Mouse (Mus musculus): ENCODE data around the gene Rflnb. TPM values are rescaled to one million over a fixed set of nuclear protein-coding genes. Genes with fewer than 3 reads are reported as not detected.
A peak's percentile ranks its signal among the peaks of the same experiment; 100 is the strongest.

Rflnb gene
- polyA plus RNA-seq, 1 experiment from 2014 or later: 42.8 TPM

- 13% methylated on average over 7 of the region's 7 CpGs for WGBS
- H3K4me3 ChIP-seq (ENCODE audit: low read length): no peak overlapping the region
- peaks cover 4% of the 10 kb centered on the region; the same call in 1 of the 2 replicates for H3K36me3 ChIP-seq (ENCODE audit: control insufficient read depth, insufficient read depth, low read length)
- no peak overlapping the region; the same call in 1 of the 2 replicates for H3K9ac ChIP-seq (ENCODE audit: low read length)
- H3K4me2 ChIP-seq (ENCODE audit: low read depth, low read length): no peak overlapping the region
- H3K4me1 ChIP-seq (replicated peaks; ENCODE audit: control insufficient read depth, insufficient read depth, low read length): peaks cover 13% of the 10 kb centered on the region
- no peaks in the 10 kb centered on the region for H3K9me3 ChIP-seq (ENCODE audit: control insufficient read depth, low read length)
- H3K27ac ChIP-seq (ENCODE audit: low read length): peak overlapping the region; percentile 78
- no peaks in the 10 kb centered on the region for H3K27me3 ChIP-seq (ENCODE audit: control insufficient read depth, insufficient read depth, low read depth, low read length)
- ATAC-seq (ENCODE audit: low read depth): peak; percentile 60
Measured at GRCm38 (mm10) chr11:76059971-76060370, 32.4 kb upstream of the Rflnb start.

GRCm38 (mm10) chr11:76056487-76056886, 28.9 kb upstream of the Rflnb start:
- no peak for ATAC-seq (ENCODE audit: low read depth)
- WGBS: 29% methylated on average over 3 of the region's 3 CpGs
- no peak overlapping the region for H3K4me2 ChIP-seq (ENCODE audit: low read depth, low read length)
- no peaks in the 10 kb centered on the region; the same call in 1 of the 2 replicates for H3K36me3 ChIP-seq (ENCODE audit: control insufficient read depth, insufficient read depth, low read length)
- H3K9ac ChIP-seq (ENCODE audit: low read length): no peak overlapping the region
- H3K4me3 ChIP-seq (ENCODE audit: low read length): no peak overlapping the region
- peaks cover 13% of the 10 kb centered on the region for H3K4me1 ChIP-seq (replicated peaks; ENCODE audit: control insufficient read depth, insufficient read depth, low read length)
- no peak overlapping the region for H3K27ac ChIP-seq (ENCODE audit: low read length)
- H3K27me3 ChIP-seq (ENCODE audit: control insufficient read depth, insufficient read depth, low read depth, low read length): no peaks in the 10 kb centered on the region
- H3K9me3 ChIP-seq (ENCODE audit: control insufficient read depth, low read length): no peaks in the 10 kb centered on the region

GRCm38 (mm10) chr11:76052496-76052895, 24.9 kb upstream of the Rflnb start:
- ATAC-seq (ENCODE audit: low read depth): no peak
- Histone ChIP-seq H3K36me3 (ENCODE audit: control insufficient read depth, insufficient read depth, low read length) (no peaks in the 10 kb centered on the region; the same call in 1 of the 2 replicates), H3K4me2 (ENCODE audit: low read depth, low read length) (no peak overlapping the region), H3K9me3 (ENCODE audit: control insufficient read depth, low read length) (no peaks in the 10 kb centered on the region), H3K27ac (ENCODE audit: low read length) (no peak overlapping the region), H3K9ac (ENCODE audit: low read length) (no peak overlapping the region), H3K4me3 (ENCODE audit: low read length) (no peak overlapping the region), H3K27me3 (ENCODE audit: control insufficient read depth, insufficient read depth, low read depth, low read length) (no peaks in the 10 kb centered on the region), H3K4me1 (replicated peaks; ENCODE audit: control insufficient read depth, insufficient read depth, low read length) (0 out of 2 replicates have a peak, but pooled peaks cover 2% of the 10 kb centered on the region)
- 76% methylated on average over 5 of the region's 5 CpGs for WGBS

- no peak overlapping the region for H3K4me2 ChIP-seq (ENCODE audit: low read depth, low read length)
- H3K27ac ChIP-seq (ENCODE audit: low read length): peak overlapping the region; percentile 36
- H3K4me1 ChIP-seq (replicated peaks; ENCODE audit: control insufficient read depth, insufficient read depth, low read length): 0 out of 2 replicates have a peak, but pooled peaks cover 2% of the 10 kb centered on the region
- peak; percentile 81 for ATAC-seq (ENCODE audit: low read depth)
- no peak overlapping the region for H3K9ac ChIP-seq (ENCODE audit: low read length)
- H3K27me3 ChIP-seq (ENCODE audit: control insufficient read depth, insufficient read depth, low read depth, low read length): no peaks in the 10 kb centered on the region
- H3K4me3 ChIP-seq (ENCODE audit: low read length): no peak overlapping the region
- H3K9me3 ChIP-seq (ENCODE audit: control insufficient read depth, low read length): no peaks in the 10 kb centered on the region
- WGBS: 33% methylated on average over 5 of the region's 5 CpGs
- H3K36me3 ChIP-seq (ENCODE audit: control insufficient read depth, insufficient read depth, low read length): peaks cover 2% of the 10 kb centered on the region; the same call in 1 of the 2 replicates
Measured at GRCm38 (mm10) chr11:76050967-76051512, 23.5 kb upstream of the Rflnb start.

GRCm38 (mm10) chr11:76050509-76050908, 22.9 kb upstream of the Rflnb start:
- Histone ChIP-seq H3K9ac (ENCODE audit: low read length) (no peak overlapping the region), H3K36me3 (ENCODE audit: control insufficient read depth, insufficient read depth, low read length) (peaks cover 2% of the 10 kb centered on the region; the same call in 1 of the 2 replicates), H3K4me3 (ENCODE audit: low read length) (no peak overlapping the region), H3K27me3 (ENCODE audit: control insufficient read depth, insufficient read depth, low read depth, low read length) (no peaks in the 10 kb centered on the region), H3K4me1 (replicated peaks; ENCODE audit: control insufficient read depth, insufficient read depth, low read length) (peaks cover 2% of the 10 kb centered on the region; the same call in 1 of the 2 replicates), H3K27ac (ENCODE audit: low read length) (peak overlapping the region; percentile 36), H3K9me3 (ENCODE audit: control insufficient read depth, low read length) (no peaks in the 10 kb centered on the region), H3K4me2 (ENCODE audit: low read depth, low read length) (no peak overlapping the region)
- peak; percentile 32; the same call in 1 of the 2 replicates for ATAC-seq (ENCODE audit: low read depth)
- WGBS: 31% methylated on average over 3 of the region's 3 CpGs

- Histone ChIP-seq H3K4me3 (ENCODE audit: low read length) (no peak overlapping the region), H3K27ac (ENCODE audit: low read length) (no peak overlapping the region), H3K27me3 (ENCODE audit: control insufficient read depth, insufficient read depth, low read depth, low read length) (no peaks in the 10 kb centered on the region), H3K36me3 (ENCODE audit: control insufficient read depth, insufficient read depth, low read length) (peaks cover 2% of the 10 kb centered on the region; the same call in 1 of the 2 replicates), H3K4me1 (replicated peaks; ENCODE audit: control insufficient read depth, insufficient read depth, low read length) (peaks cover 19% of the 10 kb centered on the region), H3K9ac (ENCODE audit: low read length) (no peak overlapping the region), H3K9me3 (ENCODE audit: control insufficient read depth, low read length) (no peaks in the 10 kb centered on the region), H3K4me2 (ENCODE audit: low read depth, low read length) (no peak overlapping the region)
- no peak for ATAC-seq (ENCODE audit: low read depth)
- 64% methylated on average over 6 of the region's 6 CpGs for WGBS
Measured at GRCm38 (mm10) chr11:76045367-76045766, 17.8 kb upstream of the Rflnb start.

GRCm38 (mm10) chr11:76044468-76044867, 16.9 kb upstream of the Rflnb start:
- no peak for ATAC-seq (ENCODE audit: low read depth)
- Histone ChIP-seq H3K9me3 (ENCODE audit: control insufficient read depth, low read length) (no peaks in the 10 kb centered on the region), H3K36me3 (ENCODE audit: control insufficient read depth, insufficient read depth, low read length) (peaks cover 2% of the 10 kb centered on the region; the same call in 1 of the 2 replicates), H3K4me2 (ENCODE audit: low read depth, low read length) (no peak overlapping the region), H3K4me1 (replicated peaks; ENCODE audit: control insufficient read depth, insufficient read depth, low read length) (peaks cover 19% of the 10 kb centered on the region), H3K27ac (ENCODE audit: low read length) (no peak overlapping the region), H3K4me3 (ENCODE audit: low read length) (no peak overlapping the region), H3K27me3 (ENCODE audit: control insufficient read depth, insufficient read depth, low read depth, low read length) (no peaks in the 10 kb centered on the region), H3K9ac (ENCODE audit: low read length) (no peak overlapping the region)
- 70% methylated on average over 6 of the region's 6 CpGs for WGBS

GRCm38 (mm10) chr11:76042882-76043281, 15.3 kb upstream of the Rflnb start:
- Histone ChIP-seq H3K9me3 (ENCODE audit: control insufficient read depth, low read length) (no peaks in the 10 kb centered on the region), H3K36me3 (ENCODE audit: control insufficient read depth, insufficient read depth, low read length) (peaks cover 2% of the 10 kb centered on the region; the same call in 1 of the 2 replicates), H3K4me1 (replicated peaks; ENCODE audit: control insufficient read depth, insufficient read depth, low read length) (peaks cover 19% of the 10 kb centered on the region), H3K27me3 (ENCODE audit: control insufficient read depth, insufficient read depth, low read depth, low read length) (no peaks in the 10 kb centered on the region), H3K4me2 (ENCODE audit: low read depth, low read length) (no peak overlapping the region), H3K9ac (ENCODE audit: low read length) (no peak overlapping the region), H3K27ac (ENCODE audit: low read length) (peak overlapping the region; percentile 48; the same call in 1 of the 2 replicates), H3K4me3 (ENCODE audit: low read length) (no peak overlapping the region)
- ATAC-seq (ENCODE audit: low read depth): peak; percentile 85
- WGBS: 7% methylated on average over 5 of the region's 5 CpGs

- H3K4me2 ChIP-seq (ENCODE audit: low read depth, low read length): no peak overlapping the region
- H3K36me3 ChIP-seq (ENCODE audit: control insufficient read depth, insufficient read depth, low read length): peaks cover 2% of the 10 kb centered on the region; the same call in 1 of the 2 replicates
- H3K4me3 ChIP-seq (ENCODE audit: low read length): no peak overlapping the region
- no peak for ATAC-seq (ENCODE audit: low read depth)
- H3K9ac ChIP-seq (ENCODE audit: low read length): no peak overlapping the region
- peak overlapping the region; percentile 53 for H3K27ac ChIP-seq (ENCODE audit: low read length)
- WGBS: 56% methylated on average over 10 of the region's 10 CpGs
- no peaks in the 10 kb centered on the region for H3K9me3 ChIP-seq (ENCODE audit: control insufficient read depth, low read length)
- no peaks in the 10 kb centered on the region for H3K27me3 ChIP-seq (ENCODE audit: control insufficient read depth, insufficient read depth, low read depth, low read length)
- H3K4me1 ChIP-seq (replicated peaks; ENCODE audit: control insufficient read depth, insufficient read depth, low read length): peaks cover 19% of the 10 kb centered on the region
Measured at GRCm38 (mm10) chr11:76042041-76042638, 14.6 kb upstream of the Rflnb start.

Measured in lung, embryonic 16.5 days (tissue).